Mouse (Mus musculus): ENCODE data around the gene Gm3005. TPM values are rescaled to one million over a fixed set of nuclear protein-coding genes. Genes with fewer than 3 reads are reported as not detected.

Gene Gm3005
- polyA plus RNA-seq (2017; shearing (Covaris generic)): 2.2 TPM

GRCm38 (mm10) chr14:3427803-3428202, at the start of gene Gm3005:
Gene Gm3005, plus strand, starts transcription at chr14:3428103.

DNA sequence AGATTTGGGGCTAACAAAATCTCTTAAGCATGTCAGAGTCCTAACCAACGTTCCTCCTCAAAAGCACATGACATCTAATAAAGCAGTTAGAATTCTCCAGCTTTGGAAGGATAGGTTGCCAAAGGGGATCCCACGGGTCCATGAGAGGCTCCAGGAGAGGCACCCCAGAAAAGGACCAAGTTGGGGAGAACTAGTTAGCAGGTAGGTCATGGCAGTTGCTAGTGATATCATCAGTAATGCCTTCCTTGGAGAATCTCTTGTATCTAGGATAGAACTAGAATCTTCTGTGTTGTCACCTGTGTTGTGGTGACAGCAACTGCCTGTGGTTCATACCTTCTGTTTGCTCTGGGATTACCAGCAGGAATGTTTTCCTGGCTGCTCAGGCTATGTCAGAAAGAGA, 33.1 kb upstream of the Gm3005 start, which contains the start of gene Gm10413:
Gm10413 (plus strand) TSS at position 301 of the 400 bp plus-strand sequence.

DNA sequence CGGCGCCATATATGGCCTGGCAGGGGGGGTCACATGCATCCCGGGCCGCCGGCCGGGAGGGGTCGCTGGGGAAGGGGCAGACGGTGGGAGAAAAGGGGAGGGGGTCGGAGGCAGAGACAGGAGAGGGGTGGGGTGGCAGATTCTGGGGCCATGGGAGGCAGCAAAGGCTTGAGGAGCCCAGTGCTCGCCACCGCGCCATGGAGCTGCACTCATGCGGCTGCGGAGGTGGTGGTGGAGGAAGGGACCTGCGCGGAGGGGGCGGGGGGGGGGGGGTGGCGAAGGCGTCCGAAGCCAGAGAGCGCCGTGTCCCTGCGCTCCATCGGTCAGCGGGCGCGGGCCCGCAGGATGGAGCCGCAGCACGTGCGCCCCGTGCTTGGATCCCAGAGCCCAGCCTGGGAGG, 15.6 kb upstream of the Gm3005 start, which contains the start of gene Gm10409:
Gm10409 (plus strand) TSS at position 301 of the 400 bp plus-strand sequence.

GRCm38 (mm10) chr14:3449079-3449478, 21.2 kb downstream of the Gm3005 start, which contains the start of gene Gm10408:
Gene Gm10408, plus strand, starts transcription at chr14:3449379.

DNA sequence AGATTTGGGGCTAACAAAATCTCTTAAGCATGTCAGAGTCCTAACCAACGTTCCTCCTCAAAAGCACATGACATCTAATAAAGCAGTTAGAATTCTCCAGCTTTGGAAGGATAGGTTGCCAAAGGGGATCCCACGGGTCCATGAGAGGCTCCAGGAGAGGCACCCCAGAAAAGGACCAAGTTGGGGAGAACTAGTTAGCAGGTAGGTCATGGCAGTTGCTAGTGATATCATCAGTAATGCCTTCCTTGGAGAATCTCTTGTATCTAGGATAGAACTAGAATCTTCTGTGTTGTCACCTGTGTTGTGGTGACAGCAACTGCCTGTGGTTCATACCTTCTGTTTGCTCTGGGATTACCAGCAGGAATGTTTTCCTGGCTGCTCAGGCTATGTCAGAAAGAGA, 206.3 kb downstream of the Gm3005 start, which contains the start of gene Gm3012:
Gm3012 (plus strand) TSS at position 301 of the 400 bp plus-strand sequence.

Other genes with a start within 250 kb of the Gm3005 start
- not detected for gene Gm5795, start 239.8 kb upstream of the Gm3005 start, polyA plus RNA-seq (2017; shearing (Covaris generic))
- gene D830030K20Rik, start 219.6 kb upstream of the Gm3005 start, polyA plus RNA-seq (2017; shearing (Covaris generic)): 10.0 TPM
- 0.75 TPM for gene Gm2956, start 95.5 kb upstream of the Gm3005 start, polyA plus RNA-seq (2017; shearing (Covaris generic))
- gene Gm10413, start 33.0 kb upstream of the Gm3005 start, polyA plus RNA-seq (2017; shearing (Covaris generic)): not detected
- 2.7 TPM for gene Gm10409, start 15.5 kb upstream of the Gm3005 start, polyA plus RNA-seq (2017; shearing (Covaris generic))
- not detected for gene Gm10408, start 21.3 kb downstream of the Gm3005 start, polyA plus RNA-seq (2017; shearing (Covaris generic))
- not detected for gene Gm3012, start 206.4 kb downstream of the Gm3005 start, polyA plus RNA-seq (2017; shearing (Covaris generic))
- gene Gm3020, start 223.9 kb downstream of the Gm3005 start, polyA plus RNA-seq (2017; shearing (Covaris generic)): 2.7 TPM

Measured in CD4-positive, CD25-positive, alpha-beta regulatory T cell (primary cell).